Mouse (Mus musculus) urinary bladder, postnatal 14 days (tissue): ENCODE results near the gene Slc17a7.
A peak's percentile ranks its signal among the peaks of the same experiment; 100 is the strongest.
"Not testable (repeated sequence)": the region's sequence is repeated elsewhere in the genome, so short reads cannot be mapped to it uniquely, and the experiment has no call there.

Experiments
- DNase-seq: peaks from one replicate; pipeline ENCODE4 v3.0.0; 2021; ENCODE audit warnings: low spot score

Gene Slc17a7

GRCm38 (mm10) chr7:45163735-45164490, at the start of gene Slc17a7:
Gene Slc17a7 (plus strand): TSS chr7:45163949.
- DNase-seq: peak; percentile 38

GRCm38 (mm10) chr7:45117566-45117965, 46.2 kb upstream of the Slc17a7 start:
- DNase-seq: no peak

GRCm38 (mm10) chr7:45118336-45118735, 45.4 kb upstream of the Slc17a7 start:
- DNase-seq: no peak

- no peak for DNase-seq
Measured at GRCm38 (mm10) chr7:45119780-45120709, 43.7 kb upstream of the Slc17a7 start.

- DNase-seq: no peak
Measured at GRCm38 (mm10) chr7:45121404-45121803, 42.3 kb upstream of the Slc17a7 start.

- no peak for DNase-seq
Measured at GRCm38 (mm10) chr7:45121966-45122365, 41.8 kb upstream of the Slc17a7 start.

- DNase-seq: no peak
Measured at GRCm38 (mm10) chr7:45122561-45123185, 41.1 kb upstream of the Slc17a7 start.

GRCm38 (mm10) chr7:45123186-45123570, 40.6 kb upstream of the Slc17a7 start:
- peak; percentile 41 for DNase-seq

- DNase-seq: peak; percentile 99
Measured at GRCm38 (mm10) chr7:45124224-45125143, 39.3 kb upstream of the Slc17a7 start, which contains the start of gene Rps11. Gene Rps11 (minus strand): TSS chr7:45124439.

- DNase-seq: no peak
Measured at GRCm38 (mm10) chr7:45125144-45125600, 38.6 kb upstream of the Slc17a7 start.

GRCm38 (mm10) chr7:45125649-45126048, 38.1 kb upstream of the Slc17a7 start:
- DNase-seq: not testable (repeated sequence)

GRCm38 (mm10) chr7:45126147-45126843, 37.5 kb upstream of the Slc17a7 start:
- DNase-seq: no peak

- no peak for DNase-seq
Measured at GRCm38 (mm10) chr7:45126844-45127699, 36.7 kb upstream of the Slc17a7 start.

GRCm38 (mm10) chr7:45127700-45128224, 36.0 kb upstream of the Slc17a7 start:
- DNase-seq: no peak

GRCm38 (mm10) chr7:45128624-45129246, 35.0 kb upstream of the Slc17a7 start, which contains the start of gene Rpl13a:
Gene Rpl13a (minus strand): TSS chr7:45128761.
- peak; percentile 98 for DNase-seq

- no peak for DNase-seq
Measured at GRCm38 (mm10) chr7:45129318-45129717, 34.4 kb upstream of the Slc17a7 start.

- DNase-seq: no peak
Measured at GRCm38 (mm10) chr7:45129776-45130512, 33.8 kb upstream of the Slc17a7 start.

GRCm38 (mm10) chr7:45131850-45132249, 31.9 kb upstream of the Slc17a7 start:
- no peak for DNase-seq
